Mouse (Mus musculus) brain, adult 2 months (tissue): ENCODE data around the gene Ahnak.
"Not testable (repeated sequence)": the region's sequence is repeated elsewhere in the genome, so short reads cannot be mapped to it uniquely, and the experiment has no call there.

Experiments used
- DNase-seq: peaks from one replicate; pipeline ENCODE4 v3.0.0; 2011; ENCODE audit warnings: low read depth, low spot score

Ahnak gene

GRCm38 (mm10) chr19:8972491-8972890 lies 16.6 kb upstream of the Ahnak start:
- not testable (repeated sequence) for DNase-seq

GRCm38 (mm10) chr19:8974638-8975037 lies 14.4 kb upstream of the Ahnak start:
- DNase-seq: no peak

- DNase-seq: no peak
Measured at GRCm38 (mm10) chr19:8975491-8975890, 13.6 kb upstream of the Ahnak start.

GRCm38 (mm10) chr19:8976535-8976934 lies 12.5 kb upstream of the Ahnak start:
- DNase-seq: peak; percentile 75

GRCm38 (mm10) chr19:8980771-8981170 lies 8.3 kb upstream of the Ahnak start:
- no peak for DNase-seq

GRCm38 (mm10) chr19:8981450-8982168 lies 7.5 kb upstream of the Ahnak start:
- DNase-seq: peak; percentile 44

GRCm38 (mm10) chr19:8982303-8983149 lies 6.6 kb upstream of the Ahnak start:
- peak; percentile 43 for DNase-seq

GRCm38 (mm10) chr19:8983150-8983650 lies 5.9 kb upstream of the Ahnak start:
- peak; percentile 41 for DNase-seq

- peak; percentile 69 for DNase-seq
Measured at GRCm38 (mm10) chr19:8984255-8984868, 4.7 kb upstream of the Ahnak start.

GRCm38 (mm10) chr19:8985891-8986290 lies 3.2 kb upstream of the Ahnak start:
- DNase-seq: no peak

GRCm38 (mm10) chr19:8987816-8988215 lies 1.3 kb upstream of the Ahnak start:
- no peak for DNase-seq

GRCm38 (mm10) chr19:8988346-8989065 lies 578 bp upstream of the Ahnak start:
- no peak for DNase-seq

GRCm38 (mm10) chr19:8989567-8990431 lies 715 bp downstream of the Ahnak start:
- no peak for DNase-seq

GRCm38 (mm10) chr19:8990432-8991102 lies 1.5 kb downstream of the Ahnak start:
- peak; percentile 46 for DNase-seq

- no peak for DNase-seq
Measured at GRCm38 (mm10) chr19:8991245-8991870, 2.3 kb downstream of the Ahnak start.

- no peak for DNase-seq
Measured at GRCm38 (mm10) chr19:8991871-8992735, 3.0 kb downstream of the Ahnak start.

- peak; percentile 80 for DNase-seq
Measured at GRCm38 (mm10) chr19:8992769-8993624, 3.9 kb downstream of the Ahnak start.

GRCm38 (mm10) chr19:8993625-8993912 lies 4.5 kb downstream of the Ahnak start:
- no peak for DNase-seq
